Mouse (Mus musculus) Muller cell, postnatal 12 days (primary cell): ENCODE measurements around the gene Pdia4.
"Not testable (repeated sequence)": the region's sequence is repeated elsewhere in the genome, so short reads cannot be mapped to it uniquely, and the experiment has no call there.

ENCODE experiments used
- DNase-seq: peaks from one replicate; pipeline ENCODE4 v3.0.0-alpha.2; 2015; ENCODE audit errors: inconsistent ontology term

Pdia4 gene

GRCm38 (mm10) chr6:47762686-47763085, 50.5 kb downstream of the Pdia4 start:
- not testable (repeated sequence) for DNase-seq

- not testable (repeated sequence) for DNase-seq
Observed at GRCm38 (mm10) chr6:47759406-47759805, 53.8 kb downstream of the Pdia4 start.

- not testable (repeated sequence) for DNase-seq
Observed at GRCm38 (mm10) chr6:47757849-47758248, 55.4 kb downstream of the Pdia4 start.

DNA sequence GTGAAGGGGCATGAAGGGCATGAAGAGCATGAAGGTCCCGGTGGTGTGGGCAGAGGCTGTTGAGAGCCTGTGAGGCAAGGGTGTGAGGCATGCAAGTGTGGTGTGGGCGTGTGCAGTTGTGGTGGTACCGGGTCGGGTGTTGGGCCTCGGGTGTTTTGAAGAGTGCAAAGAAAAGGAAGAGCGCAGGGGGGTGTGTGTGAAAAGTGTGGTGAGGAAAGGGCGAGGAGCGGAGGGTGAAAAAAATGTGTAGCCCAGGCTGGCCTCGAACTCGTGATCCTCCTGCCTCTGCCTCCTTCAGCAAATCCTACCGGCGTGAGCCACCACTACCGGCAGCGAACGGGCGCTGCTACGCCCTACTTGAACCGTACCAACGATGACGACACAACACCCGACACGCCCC, 55.8 kb downstream of the Pdia4 start:
- DNase-seq = not testable (repeated sequence)

DNA sequence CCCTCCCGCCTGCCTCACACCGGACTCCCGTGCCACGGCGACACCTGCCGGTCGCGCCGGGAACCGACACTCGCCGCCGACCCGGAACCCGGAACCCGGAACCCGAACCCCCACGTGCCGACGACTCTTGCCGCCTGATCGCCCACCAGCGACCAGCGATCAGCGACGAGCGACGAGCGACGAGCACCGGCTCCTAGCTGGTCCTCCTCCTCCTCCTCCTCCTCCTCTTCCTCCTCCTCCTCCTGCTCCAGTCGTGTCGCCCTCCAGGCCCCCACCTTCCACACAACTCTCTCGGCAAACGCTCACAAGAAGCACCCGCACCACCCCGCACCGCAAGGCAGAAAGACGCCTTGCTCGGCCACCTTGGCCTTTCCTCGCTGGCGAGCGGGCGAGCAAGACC, 60.1 kb downstream of the Pdia4 start:
- not testable (repeated sequence) for DNase-seq

DNA sequence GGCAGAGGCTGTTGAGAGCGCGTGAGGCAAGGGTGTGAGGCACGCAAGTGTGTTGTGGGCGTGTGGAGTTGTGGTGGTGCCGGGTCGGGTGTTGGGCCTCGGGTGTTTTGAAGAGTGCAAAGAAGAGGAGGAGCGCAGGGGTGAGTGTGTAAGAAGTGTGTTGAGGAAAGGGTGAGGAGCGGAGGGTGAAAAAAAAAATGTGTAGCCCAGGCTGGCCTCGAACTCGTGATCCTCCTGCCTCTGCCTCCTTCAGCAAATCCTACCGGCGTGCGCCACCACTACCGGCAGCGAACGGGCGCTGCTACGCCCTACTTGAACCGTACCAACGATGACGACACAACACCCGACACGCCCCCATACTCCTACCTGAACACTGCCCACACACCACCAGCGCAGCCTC, 64.9 kb downstream of the Pdia4 start:
- not testable (repeated sequence) for DNase-seq

GRCm38 (mm10) chr6:47747886-47748285, 65.3 kb downstream of the Pdia4 start:
- DNase-seq = not testable (repeated sequence)
